Mouse (Mus musculus) lung, adult 2 months (tissue): Measurements from ENCODE around the gene Ube2j1.

Experiments
- CTCF ChIP-seq: fragments of 200-500 bp; IDR thresholded peaks from 2 replicates; pipeline ENCODE4 v1.5.1; 2011; ENCODE audit warnings: mild to moderate bottlenecking, low read length, control low read depth; ENCODE audit not compliant: insufficient read depth
- POLR2A ChIP-seq: fragments of 200-500 bp; IDR thresholded peaks from 2 replicates; pipeline ENCODE4 v1.6.1; 2011; ENCODE audit warnings: low read depth, mild to moderate bottlenecking, control low read depth, low read length, borderline replicate concordance; ENCODE audit errors: extremely low read depth

DNA sequence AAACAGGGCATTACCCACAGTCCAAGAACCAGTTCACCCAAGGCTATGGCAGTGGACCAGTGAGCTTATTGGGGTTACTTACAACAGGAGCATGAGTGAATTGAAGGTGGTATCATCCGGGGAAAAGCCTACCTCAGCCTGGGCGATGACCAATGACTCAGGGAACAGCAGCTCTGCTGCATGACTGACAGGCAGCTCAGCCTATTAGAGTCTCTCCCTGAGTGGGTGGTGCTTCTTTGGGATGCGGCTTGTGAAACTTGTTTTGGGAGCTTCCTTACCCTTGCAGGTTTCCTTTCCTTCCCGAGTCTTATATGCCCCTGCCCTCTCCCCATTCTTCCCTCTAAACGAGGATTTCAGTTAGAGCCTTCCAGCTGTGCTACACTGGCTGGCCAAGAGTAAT is 21.4 kb downstream of the Ube2j1 start:
- TF ChIP-seq CTCF: no peak
- TF ChIP-seq POLR2A: no peak
